Mouse (Mus musculus): ENCODE measurements around the gene Strn4. TPM values are rescaled to one million over a fixed set of nuclear protein-coding genes. Genes with fewer than 3 reads are reported as not detected.

Gene Strn4
- total RNA-seq, 2 experiments from 2014 or later = 50.3 to 60.0 TPM

DNA sequence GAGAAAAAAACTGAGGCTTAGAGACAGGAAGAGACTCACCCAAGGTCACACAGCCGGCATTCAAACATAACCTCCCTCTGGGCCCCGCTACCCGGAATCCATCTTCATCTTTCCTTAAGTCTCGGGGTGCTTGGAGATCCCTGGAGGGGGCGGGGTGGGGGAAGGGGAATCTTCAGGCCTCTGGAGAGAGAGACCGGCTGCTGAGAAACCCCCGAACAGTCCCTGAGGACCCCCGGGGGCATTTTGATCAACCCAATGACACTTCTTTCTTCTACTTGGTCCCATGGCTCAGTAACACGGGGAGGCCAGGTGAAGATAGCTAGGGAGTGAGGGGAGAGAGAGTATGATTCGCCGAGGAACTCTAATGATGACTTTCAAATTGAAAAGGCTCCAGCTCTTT lies 60.3 kb downstream of the Strn4 start:
- no peak for DNase-seq

DNA sequence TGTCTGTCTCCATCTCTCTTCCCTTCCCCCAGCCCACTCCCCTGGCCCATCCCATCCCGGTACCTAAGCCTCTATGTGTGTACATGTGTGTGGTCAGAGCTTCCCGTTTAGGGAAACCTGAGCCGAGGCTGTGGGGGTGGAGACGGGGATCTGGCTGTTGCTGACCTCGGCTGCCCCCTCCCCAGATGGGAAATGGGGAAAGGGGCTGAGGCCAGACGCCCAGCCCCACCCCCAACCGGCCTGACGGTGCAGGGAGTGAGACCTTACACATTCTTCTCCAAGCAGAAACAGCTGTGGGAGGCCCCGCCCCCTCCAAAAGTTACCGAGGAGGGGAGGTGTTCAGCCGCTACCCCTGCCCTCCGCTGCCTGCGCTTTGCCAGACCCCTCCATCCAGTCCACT lies 60.9 kb downstream of the Strn4 start:
- peak in 1 of 2 experiments; percentile 32 for DNase-seq

DNA sequence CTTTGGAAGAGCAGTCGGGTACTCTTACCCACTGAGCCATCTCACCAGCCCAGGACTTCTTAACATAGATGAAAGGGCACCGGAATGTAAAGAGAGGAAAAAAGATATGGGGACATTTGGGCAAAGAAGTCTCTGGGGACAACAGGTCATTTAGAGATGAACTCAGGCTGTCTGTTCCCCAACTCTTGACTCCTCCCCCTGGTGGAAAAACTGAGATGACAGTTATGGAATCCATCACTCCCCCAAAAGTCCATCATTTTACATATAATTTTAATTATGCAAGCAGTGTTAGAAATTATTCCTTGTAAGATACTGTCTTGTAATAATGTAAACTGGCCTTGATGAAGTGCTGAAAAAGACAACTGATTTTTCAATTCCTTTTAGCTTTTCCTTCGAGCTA lies 62.0 kb downstream of the Strn4 start:
- DNase-seq = no peak

DNA sequence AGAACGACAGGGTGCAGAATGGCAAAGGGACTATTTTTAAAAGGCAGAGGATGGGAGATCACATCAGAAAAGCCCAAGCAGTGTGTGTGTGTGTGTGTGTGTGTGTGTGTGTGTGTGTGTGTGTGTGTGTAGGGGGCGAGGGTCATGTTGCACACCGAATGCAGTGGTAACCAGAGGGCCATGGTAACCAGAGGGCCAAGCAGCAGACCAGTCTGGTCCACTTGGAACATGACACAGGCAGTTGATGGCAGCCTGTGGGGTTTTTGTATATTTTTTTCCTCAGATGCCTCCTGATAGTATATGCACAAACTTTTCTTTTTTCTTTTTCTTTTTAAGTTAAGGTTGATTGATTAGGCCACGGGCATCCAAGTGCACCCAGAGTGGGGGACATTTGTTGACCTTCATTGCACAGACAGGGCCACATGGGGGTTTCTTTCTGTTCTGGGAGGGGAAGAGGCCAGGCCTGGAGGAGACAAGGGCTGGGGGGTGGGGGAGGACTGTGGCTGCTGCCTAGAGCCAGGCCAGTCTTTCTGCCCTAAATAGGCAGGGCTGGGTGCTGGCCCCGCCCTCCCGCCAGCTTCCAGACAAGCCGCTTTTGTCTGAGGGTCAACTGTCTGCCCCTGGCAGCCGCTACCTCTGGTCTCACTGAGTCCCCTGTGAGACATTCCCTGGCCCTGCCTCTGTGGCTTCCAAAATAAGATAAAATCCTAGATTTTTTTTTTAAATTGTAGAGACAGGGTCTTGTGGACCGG lies 64.3 kb downstream of the Strn4 start:
- DNase-seq = peak; percentile 47 to 68

DNA sequence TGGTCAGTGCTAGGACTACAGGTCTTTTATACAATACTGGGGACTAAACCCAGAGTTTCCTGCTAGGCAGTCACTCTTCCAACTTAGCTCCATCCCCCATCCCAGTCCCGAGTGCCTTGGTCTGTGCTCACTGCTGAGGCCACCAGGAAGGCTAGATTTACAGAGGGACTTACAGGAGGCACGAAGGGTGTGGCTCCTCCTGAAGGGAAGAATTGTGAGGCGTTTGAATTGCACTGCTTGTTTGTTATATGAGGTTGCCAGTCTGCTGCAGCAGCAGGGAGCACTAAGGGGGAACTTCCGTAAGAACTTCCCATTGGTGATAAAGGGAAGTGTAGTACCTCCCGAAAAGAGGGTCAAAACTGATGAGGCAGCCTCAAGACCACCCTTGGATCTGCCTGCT lies 64.9 kb downstream of the Strn4 start:
- DNase-seq = no peak

DNA sequence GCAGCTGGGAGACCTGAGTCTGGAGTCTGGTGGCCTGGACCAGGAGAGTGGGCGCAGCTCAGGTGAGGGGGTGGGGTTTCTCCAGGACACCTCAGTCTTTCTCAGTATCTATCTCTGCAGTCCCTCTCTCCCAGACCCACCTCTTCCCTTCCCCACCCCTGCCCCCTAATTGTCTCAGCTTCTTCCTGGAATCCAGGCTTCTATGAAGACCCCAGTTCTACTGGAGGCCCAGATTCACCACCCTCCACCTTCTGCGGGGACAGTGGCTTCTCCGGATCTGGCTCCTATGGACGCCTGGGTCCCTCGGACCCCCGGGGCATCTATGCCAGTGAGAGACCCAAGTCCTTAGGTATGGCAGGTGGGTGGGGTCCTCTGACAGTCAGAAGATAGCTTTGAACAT lies 67.5 kb downstream of the Strn4 start:
- no peak for DNase-seq

DNA sequence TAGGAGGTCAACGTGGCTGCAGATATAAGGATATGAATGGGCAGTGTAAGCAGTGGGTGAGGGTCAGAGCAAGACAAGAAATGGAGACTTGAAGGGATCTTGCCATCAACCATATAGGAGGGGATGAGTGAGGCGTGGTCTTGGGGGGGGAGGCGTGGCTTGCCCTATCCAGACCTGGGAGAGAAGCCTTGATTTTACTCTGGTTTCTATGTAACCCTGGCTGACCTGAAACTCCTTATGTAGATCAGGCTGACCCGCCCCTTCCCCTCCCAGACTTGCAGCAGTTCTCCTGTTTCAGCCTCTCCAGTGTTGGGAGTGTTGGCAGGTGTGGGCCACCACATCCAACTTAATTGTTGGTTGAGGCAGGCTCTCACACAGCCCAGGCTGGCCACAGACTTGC lies 68.6 kb downstream of the Strn4 start:
- DNase-seq = no peak

DNA sequence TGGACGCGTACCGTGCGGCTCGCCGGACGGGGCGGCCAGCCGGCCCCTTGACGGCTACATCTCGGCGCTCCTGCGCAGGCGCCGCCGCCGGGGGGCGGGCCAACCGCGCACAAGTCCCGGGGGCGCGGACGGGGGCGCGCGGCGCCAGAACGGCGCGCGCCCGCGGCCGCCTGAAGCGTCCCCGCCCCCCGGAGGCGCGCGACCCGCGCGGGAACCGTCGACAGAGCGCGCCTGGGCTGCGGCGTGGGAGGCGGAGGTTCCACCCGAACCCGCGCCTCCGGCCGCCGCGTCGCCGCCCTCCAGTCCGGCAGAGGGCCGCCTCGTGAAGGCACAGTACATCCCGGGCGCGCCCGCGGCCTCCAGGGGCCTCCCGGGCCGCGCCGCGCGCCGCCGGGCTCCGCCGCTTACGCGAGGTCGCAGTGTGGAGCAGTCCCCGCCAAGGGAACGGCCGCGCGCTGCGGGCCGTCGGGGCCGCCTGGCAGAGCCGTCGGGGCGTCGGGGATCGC lies 69.6 kb downstream of the Strn4 start:
- no peak for DNase-seq

DNA sequence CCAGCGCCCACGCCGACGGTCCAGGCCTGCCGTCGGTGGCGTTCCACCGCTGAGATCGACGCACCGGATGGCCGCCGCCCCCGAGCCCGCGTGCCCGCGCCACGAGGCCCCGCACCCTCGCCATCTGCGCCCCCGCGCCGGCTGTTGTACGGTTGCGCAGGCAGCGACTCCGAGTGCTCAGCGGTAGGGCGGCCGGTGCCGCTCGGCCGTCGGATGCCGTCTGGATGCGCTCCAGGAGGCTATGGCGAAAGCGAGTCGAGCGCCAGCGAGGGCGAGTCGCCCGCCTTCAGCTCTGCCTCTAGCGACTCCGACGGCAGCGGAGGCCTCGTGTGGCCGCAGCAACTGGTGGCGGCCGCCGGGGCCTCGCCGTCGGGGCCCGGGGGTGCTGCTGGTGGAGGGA lies 70.2 kb downstream of the Strn4 start:
- no peak for DNase-seq

Other genes starting within 250 kb of the Strn4 start
- 10 to 100 TPM; 31.8 to 33.9 TPM for gene Arhgap35, start 200.9 kb upstream of the Strn4 start, total RNA-seq (2021)
- not detected for gene Ceacam15, start 140.2 kb upstream of the Strn4 start, total RNA-seq (2021)
- not detected for gene Ceacam9, start 94.0 kb upstream of the Strn4 start, total RNA-seq (2021)
- 10 to 100 TPM; 66.9 to 78.5 TPM for gene Ap2s1, start 77.5 kb upstream of the Strn4 start, total RNA-seq (2021)
- 10 to 100 TPM; 13.0 to 26.3 TPM for gene Slc1a5, start 34.5 kb upstream of the Strn4 start, total RNA-seq (2021)
- gene Fkrp, start 843 bp downstream of the Strn4 start, total RNA-seq (2021) = 10 to 100 TPM; 49.1 to 53.1 TPM
- 10 to 100 TPM; 19.7 to 22.2 TPM for gene Prkd2, start 27.0 kb downstream of the Strn4 start, total RNA-seq (2021)
- 1 to 10 TPM; 8.7 to 9.4 TPM for gene Dact3, start 59.4 kb downstream of the Strn4 start, total RNA-seq (2021)
- under 1 TPM in 1 of 2 experiments, not detected in 1; 0.47 TPM for gene Gng8, start 75.9 kb downstream of the Strn4 start, total RNA-seq (2021)
- gene Ptgir, start 90.6 kb downstream of the Strn4 start, total RNA-seq (2021) = 1 to 10 TPM; 1.5 TPM
- 100 to 1,000 TPM; 166 to 200 TPM for gene Calm3, start 108.2 kb downstream of the Strn4 start, total RNA-seq (2021)
- gene Pnmal2, start 128.8 kb downstream of the Strn4 start, total RNA-seq (2021) = 1 to 10 TPM; 3.7 to 4.0 TPM
- gene Pnmal1, start 143.8 kb downstream of the Strn4 start, total RNA-seq (2021) = not detected
- under 1 TPM in 1 of 2 experiments, not detected in 1; 0.08 TPM for gene Gm42372, start 167.2 kb downstream of the Strn4 start, total RNA-seq (2021)
- 1 to 10 TPM; 3.8 to 4.5 TPM for gene Ccdc8, start 176.8 kb downstream of the Strn4 start, total RNA-seq (2021)
- gene Ppp5c, start 212.0 kb downstream of the Strn4 start, total RNA-seq (2021) = 10 to 100 TPM; 98.8 to 98.9 TPM
- gene Hif3a, start 246.5 kb downstream of the Strn4 start, total RNA-seq (2021) = 1 to 10 TPM; 1.9 to 4.1 TPM

Data from heart, adult 18-20 months (tissue).